Mouse (Mus musculus): Measurements from ENCODE around the gene 9930111J21Rik2. TPM values are rescaled to one million over a fixed set of nuclear protein-coding genes. Genes with fewer than 3 reads are reported as not detected.
"Not testable (repeated sequence)": the region's sequence is repeated elsewhere in the genome, so short reads cannot be mapped to it uniquely, and the experiment has no call there.

9930111J21Rik2 gene
- total RNA-seq (2021) = 1 to 10 TPM in 1 of 2 experiments, under 1 TPM in 1; 0.56 to 1.0 TPM

DNA sequence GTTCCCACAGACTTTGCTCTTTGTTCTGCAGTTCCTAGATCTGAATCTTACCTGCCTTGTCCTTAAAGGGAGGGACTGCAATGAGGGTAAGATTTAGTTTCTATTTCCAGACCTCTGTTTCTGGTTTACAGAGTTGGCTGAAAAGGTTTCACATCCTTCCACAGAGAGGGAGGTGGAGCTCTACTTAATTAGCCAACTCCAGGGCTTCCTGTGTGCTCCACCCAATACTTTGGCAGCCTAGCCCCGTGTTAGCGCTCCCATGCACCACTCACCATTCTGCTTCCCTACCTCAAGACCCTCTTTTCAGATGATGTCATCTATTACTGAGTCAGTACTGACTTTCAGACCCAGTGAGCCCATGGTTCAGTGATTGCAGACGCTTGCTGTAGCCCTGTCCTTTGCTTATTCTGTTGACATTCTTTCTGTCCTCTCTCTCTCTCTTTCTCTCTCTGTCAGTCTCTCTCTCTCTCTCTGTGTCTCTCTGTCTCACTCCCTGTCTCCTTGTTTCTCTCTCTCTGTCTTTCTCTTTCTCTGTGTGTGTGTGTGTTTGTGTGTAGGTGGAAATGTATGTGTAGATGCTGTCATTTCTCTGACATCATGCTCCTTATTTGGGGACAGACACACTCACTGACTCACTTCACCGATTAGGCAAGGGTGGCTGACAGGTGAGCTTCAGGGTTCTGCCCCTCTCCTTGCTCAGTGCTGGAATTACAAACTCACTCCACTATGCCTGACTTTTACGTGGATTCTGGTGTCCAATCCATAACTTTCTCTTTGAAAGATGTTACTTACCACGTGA, at the start of gene 9930111J21Rik2:
9930111J21Rik2 (minus strand) TSS at position 150 of the 799 bp plus-strand sequence.
- DNase-seq; intact Hi-C loops (cut with DNase I): not testable (repeated sequence)

DNA sequence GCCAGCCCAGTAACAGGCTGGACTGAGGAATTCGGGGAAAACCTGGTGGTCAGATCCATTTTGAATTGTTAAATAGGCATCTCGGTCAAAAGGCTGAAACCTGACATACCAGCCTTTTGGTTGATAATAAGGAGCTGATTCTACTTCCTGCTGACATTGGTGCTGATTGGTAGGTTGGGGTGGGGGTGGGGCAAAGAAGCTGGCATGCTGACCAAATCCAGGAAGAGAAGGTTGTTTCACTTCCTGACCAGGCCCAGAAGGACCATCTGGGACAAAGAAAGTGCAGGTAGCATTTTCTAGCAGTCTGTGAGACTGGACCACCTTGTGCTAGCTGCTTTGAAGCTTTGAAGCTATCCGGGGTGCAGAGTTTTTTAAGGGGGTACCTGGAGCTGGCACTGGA, 49.4 kb upstream of the 9930111J21Rik2 start:
- DNase-seq = no peak
- intact Hi-C loops (cut with DNase I) = loop anchor here (5.0 kb wide), 1 partner anchor 228 kb away; the partner anchor contains the start of gene Irgm1

DNA sequence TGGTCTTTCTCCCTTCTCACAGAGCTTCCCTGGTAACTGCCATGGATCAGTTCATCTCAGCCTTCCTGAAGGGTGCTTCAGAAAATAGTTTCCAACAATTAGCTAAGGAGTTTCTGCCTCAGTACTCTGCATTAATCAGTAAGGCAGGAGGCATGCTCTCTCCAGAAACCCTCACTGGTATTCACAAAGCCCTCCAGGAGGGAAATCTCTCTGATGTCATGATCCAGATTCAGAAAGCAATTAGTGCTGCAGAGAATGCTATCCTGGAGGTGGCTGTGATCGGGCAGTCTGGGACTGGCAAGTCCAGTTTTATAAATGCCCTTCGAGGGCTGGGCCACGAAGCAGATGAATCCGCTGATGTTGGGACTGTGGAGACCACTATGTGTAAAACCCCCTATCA, 44.3 kb upstream of the 9930111J21Rik2 start:
- no peak for DNase-seq
- intact Hi-C loops (cut with DNase I) = no loop called here

GRCm38 (mm10) chr11:49093861-49094660, 43.0 kb upstream of the 9930111J21Rik2 start:
- intact Hi-C loops (cut with DNase I) = no loop called here
- DNase-seq = no peak

GRCm38 (mm10) chr11:49092786-49093185, 41.7 kb upstream of the 9930111J21Rik2 start:
- intact Hi-C loops (cut with DNase I) = no loop called here
- no peak for DNase-seq

DNA sequence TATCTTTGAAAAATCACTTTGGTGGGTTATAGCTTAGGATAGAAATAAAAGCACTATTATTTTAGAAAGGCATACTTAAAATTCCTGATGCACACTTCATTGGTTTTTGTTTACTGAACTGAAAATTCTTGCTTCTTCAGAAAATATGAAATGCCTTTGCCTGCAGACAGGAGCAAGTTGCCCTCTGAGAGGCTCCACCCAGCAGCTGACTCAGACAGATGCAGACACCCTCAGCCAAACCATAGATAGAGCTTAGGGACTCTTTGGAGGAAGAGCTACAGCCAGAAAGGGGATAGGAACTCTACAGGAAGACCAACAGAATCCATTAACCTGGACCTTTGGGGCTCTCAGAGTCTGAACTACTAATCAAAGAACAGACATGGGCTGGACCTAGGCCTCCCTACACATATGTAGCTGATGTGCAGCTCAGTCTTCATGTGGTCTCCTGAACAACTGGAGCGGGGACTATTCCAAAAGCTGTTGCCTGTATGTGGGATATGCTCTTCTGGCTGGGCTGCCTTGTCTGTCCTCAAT, 41.1 kb upstream of the 9930111J21Rik2 start:
- no peak for DNase-seq
- intact Hi-C loops (cut with DNase I) = no loop called here

DNA sequence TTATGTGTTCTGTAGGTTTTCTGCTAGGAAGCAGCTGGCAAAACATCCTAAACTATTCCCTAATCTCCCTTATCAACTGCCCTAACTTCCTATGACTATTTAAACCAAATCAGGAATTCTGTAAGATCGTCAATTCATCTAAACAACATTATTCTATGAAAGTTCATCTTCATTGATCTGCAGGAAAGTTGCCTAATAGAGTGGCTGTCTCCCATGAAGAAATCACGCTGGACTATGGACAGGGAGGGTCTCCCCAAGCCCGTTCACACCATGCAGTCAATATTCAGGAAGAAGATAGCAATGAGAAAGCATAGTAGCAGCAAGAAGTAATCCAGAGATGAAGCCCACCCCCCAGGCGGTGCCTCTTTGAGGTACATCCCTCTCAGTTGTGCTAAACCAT, 40.1 kb upstream of the 9930111J21Rik2 start:
- intact Hi-C loops (cut with DNase I) = no loop called here
- DNase-seq = no peak

- intact Hi-C loops (cut with DNase I) = no loop called here
These were observed 39.5 kb upstream of the 9930111J21Rik2 start for GRCm38 (mm10) chr11:49090551-49090950.

GRCm38 (mm10) chr11:49089735-49090507, 38.9 kb upstream of the 9930111J21Rik2 start:
- intact Hi-C loops (cut with DNase I) = no loop called here
- no peak for DNase-seq

More at GRCm38 (mm10) chr11:49090551-49090950, 39.5 kb upstream of the 9930111J21Rik2 start:
- no peak for DNase-seq

DNA sequence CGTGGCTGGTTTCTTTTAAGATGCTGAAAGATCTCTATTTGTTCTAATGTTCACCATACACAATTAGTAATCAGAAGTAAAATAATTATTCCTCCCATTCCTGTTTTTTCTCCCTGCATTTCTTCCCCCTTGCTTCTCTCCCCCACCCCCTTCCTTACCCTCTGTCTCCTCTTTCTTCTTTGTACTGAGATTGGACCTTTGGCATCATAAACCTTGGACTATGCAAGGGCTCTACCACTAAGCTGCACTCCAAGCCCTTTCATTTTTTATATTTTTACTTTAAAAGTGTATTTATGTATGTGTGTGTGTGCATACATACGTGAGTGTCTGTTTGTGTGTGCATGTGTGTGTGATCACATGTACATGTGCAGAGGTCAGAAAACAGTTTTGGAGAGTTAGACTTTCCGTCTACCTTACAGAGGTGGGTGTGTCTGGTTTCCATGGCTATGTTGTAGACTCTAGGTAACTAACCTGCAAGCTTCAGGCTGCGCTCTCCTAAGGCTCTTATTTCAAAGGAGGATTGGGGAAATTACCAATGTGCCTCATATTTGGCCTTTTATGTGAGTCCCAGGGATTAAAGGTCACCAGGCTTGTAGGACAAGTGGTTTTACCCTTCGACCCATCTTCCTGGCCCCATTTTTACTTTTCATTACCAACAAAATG, 38.1 kb upstream of the 9930111J21Rik2 start:
- no peak for DNase-seq
- intact Hi-C loops (cut with DNase I) = no loop called here

DNA sequence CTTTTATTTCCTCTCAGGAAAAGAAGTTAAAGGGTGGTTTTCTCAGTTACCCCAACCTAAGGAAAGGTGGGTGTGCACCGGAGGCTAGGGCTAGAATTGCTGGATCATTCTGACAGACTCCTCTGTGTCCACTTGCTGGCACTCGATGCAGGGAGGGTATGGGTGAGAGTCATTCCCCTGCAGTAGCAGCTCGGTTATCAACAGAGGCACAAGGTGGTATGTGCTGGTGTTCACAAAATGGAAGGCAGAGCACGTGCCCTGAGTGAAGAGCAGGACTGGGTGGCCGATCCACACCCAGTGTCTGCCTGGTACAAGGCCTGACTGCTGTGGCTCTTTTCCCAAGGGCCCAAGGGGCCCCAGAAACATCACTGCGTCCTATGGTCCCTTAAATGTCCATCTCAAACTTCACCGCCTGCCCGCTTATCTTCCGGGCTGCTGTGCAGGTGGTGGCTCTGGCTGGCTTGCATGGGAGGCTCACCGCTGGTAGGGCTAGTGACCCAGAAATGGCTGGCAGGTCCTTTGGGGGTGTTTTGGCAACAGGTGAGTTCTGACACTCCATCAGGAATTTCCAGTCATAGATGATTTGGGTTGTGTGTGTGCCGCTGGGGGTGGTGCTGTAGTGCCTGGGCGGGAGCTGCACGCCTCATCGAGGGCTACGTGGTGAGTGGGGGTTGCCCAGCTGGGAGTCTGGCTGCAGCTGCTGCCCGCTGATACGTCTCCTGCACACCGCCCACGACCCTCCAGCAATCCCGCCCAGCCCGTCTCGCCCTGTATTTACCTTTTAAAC, 37.0 kb upstream of the 9930111J21Rik2 start:
- intact Hi-C loops (cut with DNase I) = no loop called here

GRCm38 (mm10) chr11:49086858-49087361, 35.9 kb upstream of the 9930111J21Rik2 start:
- intact Hi-C loops (cut with DNase I) = no loop called here
- DNase-seq = no peak

More for the DNA sequence above, 37.0 kb upstream of the 9930111J21Rik2 start:
- DNase-seq = no peak

DNA sequence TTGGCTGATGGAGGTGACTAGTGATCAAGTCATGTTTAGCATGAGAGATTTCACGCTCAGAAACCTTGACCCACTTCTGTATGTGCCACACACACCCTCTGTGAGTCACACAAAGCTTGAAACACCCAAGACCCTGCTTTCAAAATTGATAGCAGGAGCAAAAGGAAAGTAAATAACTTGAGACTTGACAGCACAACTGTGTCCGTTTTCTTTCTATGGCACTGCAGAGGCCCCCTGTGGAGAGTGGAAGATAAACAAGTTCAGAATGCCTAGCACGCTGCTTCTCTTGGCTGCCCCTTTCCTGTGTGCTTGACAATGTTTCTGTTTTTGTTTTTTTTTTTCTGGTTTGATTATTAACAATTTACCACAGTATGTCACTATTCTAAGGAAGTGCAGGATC, 33.8 kb upstream of the 9930111J21Rik2 start:
- peak; percentile 10 for DNase-seq
- intact Hi-C loops (cut with DNase I) = no loop called here

- DNase-seq = no peak
- intact Hi-C loops (cut with DNase I) = no loop called here
These were observed 33.3 kb upstream of the 9930111J21Rik2 start for GRCm38 (mm10) chr11:49084385-49084784.

DNA sequence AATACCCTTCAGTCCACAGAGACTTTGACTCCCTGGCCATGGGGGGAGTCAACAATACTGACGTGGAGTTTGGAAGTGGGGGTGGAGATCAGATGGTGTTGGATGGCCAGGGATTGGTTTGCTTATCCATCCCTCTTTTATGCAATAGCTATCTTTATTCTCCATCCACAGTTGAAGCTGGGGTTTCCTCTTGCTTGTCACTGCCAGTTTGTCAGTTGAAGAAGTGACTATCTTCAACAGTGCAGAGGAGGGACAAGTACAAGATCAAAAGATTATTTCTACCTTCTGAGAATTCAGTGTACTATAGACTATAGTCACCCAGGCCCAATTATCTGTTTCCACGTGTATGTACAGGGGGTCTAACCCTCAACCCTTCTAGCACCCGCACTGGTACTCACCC, 32.8 kb upstream of the 9930111J21Rik2 start:
- DNase-seq = no peak
- intact Hi-C loops (cut with DNase I) = no loop called here

GRCm38 (mm10) chr11:49083146-49083545, 32.1 kb upstream of the 9930111J21Rik2 start:
- intact Hi-C loops (cut with DNase I) = no loop called here
- DNase-seq = no peak

DNA sequence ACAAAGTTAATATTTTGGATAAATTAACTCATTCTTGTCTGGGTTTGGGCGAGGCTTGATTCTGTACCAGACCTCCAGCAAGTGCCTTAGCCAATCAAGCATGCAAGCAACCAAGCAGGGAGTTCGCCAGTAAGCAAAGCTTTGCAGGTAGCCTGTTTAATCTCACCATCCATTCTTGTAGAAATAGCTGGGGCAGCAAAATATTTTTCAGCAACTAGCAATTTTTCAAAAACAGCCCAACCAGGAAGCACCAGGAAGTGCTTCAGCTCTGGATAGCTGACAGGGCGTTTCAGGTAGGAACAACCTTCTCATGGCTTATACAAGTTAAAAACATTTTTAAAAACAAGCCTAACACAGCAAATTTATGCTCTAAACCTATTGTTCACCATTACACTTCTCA, 30.8 kb upstream of the 9930111J21Rik2 start:
- intact Hi-C loops (cut with DNase I) = no loop called here
- no peak for DNase-seq

GRCm38 (mm10) chr11:49081356-49081755, 30.3 kb upstream of the 9930111J21Rik2 start:
- intact Hi-C loops (cut with DNase I) = no loop called here
- no peak for DNase-seq

- DNase-seq = no peak
- intact Hi-C loops (cut with DNase I) = no loop called here
These were observed 29.6 kb upstream of the 9930111J21Rik2 start for GRCm38 (mm10) chr11:49080636-49081035.

Data from left cerebral cortex, postnatal 4 days (tissue).